Mouse (Mus musculus) kidney, postnatal 0 days (tissue): ENCODE measurements around the gene Rgs3. TPM values are rescaled to one million over a fixed set of nuclear protein-coding genes. Genes with fewer than 3 reads are reported as not detected.

Source experiments
- ATAC-seq: fragments of 200-750 bp; cut with Nextera tagmentation; replicated peaks from 2 replicates; pipeline ENCODE4 v1.8.0; 2017; ENCODE audit warnings: low read depth, moderate number of reproducible peaks, moderate TSS enrichment, moderate library complexity; ENCODE audit not compliant: low FRiP score
- DNase-seq: peaks from one replicate; pipeline ENCODE4 v3.0.0-alpha.2; 2016; ENCODE audit warnings: low spot score
- H3K27ac ChIP-seq: fragments of 300-500 bp; sonication (generic); 2 replicates; pipeline ENCODE4 v1.5.1; 2014; ENCODE audit warnings: mild to moderate bottlenecking
- H3K27me3 ChIP-seq: fragments of 300-500 bp; sonication (generic); 2 replicates; pipeline ENCODE4 v1.6.1; 2014; ENCODE audit warnings: low read length, mixed read lengths; ENCODE audit not compliant: insufficient read depth
- H3K36me3 ChIP-seq: fragments of 300-500 bp; sonication (generic); 2 replicates; pipeline ENCODE4 v1.6.1; 2014; ENCODE audit warnings: low read length, mixed read lengths; ENCODE audit not compliant: insufficient read depth
- H3K4me1 ChIP-seq: fragments of 300-500 bp; sonication (generic); replicated peaks from 2 replicates; pipeline ENCODE4 v1.6.1; 2014; ENCODE audit warnings: antibody characterized with exemption, low read length, mixed read lengths; ENCODE audit not compliant: insufficient read depth
- H3K4me2 ChIP-seq: fragments of 300-500 bp; sonication (generic); 2 replicates; pipeline ENCODE4 v1.6.1; 2014; ENCODE audit warnings: mild to moderate bottlenecking, low read length, moderate library complexity, mixed read lengths
- H3K4me3 ChIP-seq: fragments of 300-500 bp; sonication (generic); replicated peaks from 2 replicates; pipeline ENCODE4 v1.5.1; 2014; ENCODE audit warnings: low read depth, low read length
- H3K9ac ChIP-seq: fragments of 300-500 bp; sonication (generic); 2 replicates; pipeline ENCODE4 v1.6.1; 2014; ENCODE audit warnings: low read depth, low read length
- H3K9me3 ChIP-seq: fragments of 300-500 bp; sonication (generic); replicated peaks from 2 replicates; pipeline ENCODE4 v1.6.1; 2016; ENCODE audit warnings: low read length, inconsistent platforms, mixed read lengths
- CTCF ChIP-seq: IDR thresholded peaks from 2 replicates; pipeline ENCODE4 v1.5.1; 2016; ENCODE audit warnings: antibody characterized with exemption, low read depth, mild to moderate bottlenecking, moderate library complexity
- WGBS: fragments of 180-500 bp; shearing (Covaris S2); extraction: QIAGEN DNeasy Blood & Tissue Kit; methylation state at CpG from one replicate; pipeline ENCODE4 v1.1.7; 2014; 5-methylcytosine and 5-hydroxymethylcytosine counted together
- polyA plus RNA-seq: library from polyadenylated mRNA; unstranded; fragments of >200 nt; fragmentation: Nextera tagmentation; extraction: Ambion mirVana; gene quantifications from 2 replicates; pipeline ENCODE4 v1.2.1, GENCODE M21; 2015

Rgs3 gene
- polyA plus RNA-seq, 1 experiment from 2014 or later = 41.4 TPM

DNA sequence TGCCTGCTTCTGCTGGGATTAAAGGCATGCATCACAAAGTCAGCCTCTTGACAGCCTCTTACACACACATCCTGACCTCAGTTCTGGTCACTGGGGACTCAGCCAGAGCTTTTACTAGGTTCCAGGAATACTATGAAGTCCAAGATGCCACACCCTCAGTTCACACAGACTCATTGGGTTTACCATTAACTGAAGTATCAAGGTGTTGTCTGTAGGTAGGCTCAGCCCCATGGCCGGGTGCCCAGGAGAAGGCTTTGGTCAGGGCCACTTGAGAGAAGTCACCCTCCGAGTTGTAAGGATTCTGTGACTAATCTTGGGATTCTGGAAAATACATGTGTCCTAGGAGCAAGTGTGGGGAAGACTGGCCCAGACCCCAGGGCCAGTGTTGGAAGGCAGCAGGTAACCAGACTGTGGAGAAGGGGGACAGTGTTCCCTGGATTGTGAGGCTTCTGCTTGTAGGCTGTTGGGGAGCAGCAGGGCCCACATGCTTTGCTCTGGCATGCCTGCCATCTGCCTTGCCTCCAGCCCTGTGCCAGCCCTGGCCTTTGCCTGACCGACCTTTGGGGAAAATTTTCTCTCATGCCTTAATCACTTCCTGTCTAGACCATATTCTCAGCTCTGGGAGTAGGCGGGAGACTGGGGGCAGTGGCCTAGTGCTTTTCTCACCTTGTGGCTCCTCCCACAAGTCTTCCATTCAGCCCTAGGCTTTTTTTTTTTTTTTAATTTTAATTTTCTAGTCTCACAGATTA lies 78.4 kb downstream of the Rgs3 start:
- Histone ChIP-seq H3K36me3 (no peaks in the 10 kb centered on the region), H3K4me3 (no peak overlapping the region), H3K4me1 (peaks cover 22% of the 10 kb centered on the region; the same call in 1 of the 2 replicates), H3K9ac (no peak overlapping the region), H3K27ac (no peak overlapping the region), H3K4me2 (no peak overlapping the region), H3K9me3 (no peaks in the 10 kb centered on the region), H3K27me3 (no peaks in the 10 kb centered on the region)
- DNase-seq = no peak
- 70% methylated on average over 4 of the region's 4 CpGs for WGBS
- TF ChIP-seq CTCF = no peak
- no peak for ATAC-seq

DNA sequence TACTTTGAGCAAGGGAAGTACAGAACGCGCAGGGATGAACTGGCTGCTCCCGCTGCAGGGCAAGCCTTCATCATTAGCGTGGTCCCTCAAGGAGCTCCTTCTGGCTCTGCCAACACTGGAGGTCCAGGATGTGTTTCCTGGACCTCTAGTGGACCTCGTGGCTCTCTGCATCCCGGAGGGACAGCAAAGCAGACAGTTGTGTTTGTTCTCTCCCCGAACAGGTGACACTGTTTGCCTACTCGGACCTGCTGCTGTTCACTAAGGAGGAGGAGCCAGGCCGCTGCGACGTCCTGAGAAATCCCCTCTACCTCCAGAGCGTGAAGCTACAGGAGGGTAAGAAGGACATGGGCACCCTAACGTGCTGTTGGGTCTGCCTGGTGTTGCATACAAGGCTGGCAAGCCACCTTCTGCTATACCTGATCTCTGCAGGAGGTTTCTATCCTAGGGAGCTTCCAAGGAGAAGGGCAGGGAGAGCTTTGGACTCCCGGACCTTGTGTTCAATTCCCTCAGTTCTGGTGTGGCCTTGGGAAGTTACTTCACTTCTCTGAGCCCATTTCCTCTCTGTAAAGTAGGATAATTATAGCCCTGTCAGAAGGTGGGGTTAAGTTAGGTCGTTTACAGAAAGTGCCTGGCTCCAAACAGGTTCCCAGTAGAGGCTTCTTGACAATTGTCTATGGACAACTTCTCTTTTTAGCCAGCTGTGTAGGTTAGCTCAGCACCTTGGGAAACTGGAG lies 81.0 kb downstream of the Rgs3 start:
- H3K27ac ChIP-seq = peak overlapping the region; percentile 61; the same call in 1 of the 2 replicates
- no peak overlapping the region for H3K9ac ChIP-seq
- ATAC-seq (no peak), DNase-seq (peak; percentile 44)
- H3K27me3 ChIP-seq = no peaks in the 10 kb centered on the region
- H3K4me2 ChIP-seq = no peak overlapping the region
- H3K4me1 ChIP-seq = peaks cover 16% of the 10 kb centered on the region; the same call in 1 of the 2 replicates
- TF ChIP-seq CTCF = no peak; the same call in 1 of the 2 replicates
- no peaks in the 10 kb centered on the region for H3K9me3 ChIP-seq
- H3K36me3 ChIP-seq = no peaks in the 10 kb centered on the region
- H3K4me3 ChIP-seq = no peak overlapping the region
- WGBS = 67% methylated on average over 15 of the region's 15 CpGs

DNA sequence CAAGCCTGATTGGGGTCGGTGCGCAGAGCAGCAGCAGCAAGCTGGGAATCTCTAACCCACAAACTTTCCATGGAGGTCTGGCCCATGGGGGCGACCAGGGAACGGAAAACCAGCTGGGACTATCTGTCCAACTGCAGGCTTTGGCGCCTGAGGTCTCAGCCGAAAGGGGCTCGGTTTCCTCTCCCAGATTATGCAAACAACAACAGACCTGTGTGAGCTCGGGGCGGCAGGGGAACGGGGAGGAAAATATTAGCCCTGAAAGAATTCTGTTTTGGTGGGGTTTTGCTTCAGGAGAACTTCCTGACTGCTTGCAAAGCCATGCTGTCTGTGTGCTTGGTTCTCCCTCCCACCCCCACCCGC lies 81.6 kb downstream of the Rgs3 start:
- 36% methylated on average over 11 of the region's 11 CpGs for WGBS
- no peak for TF ChIP-seq CTCF
- DNase-seq = no peak

DNA sequence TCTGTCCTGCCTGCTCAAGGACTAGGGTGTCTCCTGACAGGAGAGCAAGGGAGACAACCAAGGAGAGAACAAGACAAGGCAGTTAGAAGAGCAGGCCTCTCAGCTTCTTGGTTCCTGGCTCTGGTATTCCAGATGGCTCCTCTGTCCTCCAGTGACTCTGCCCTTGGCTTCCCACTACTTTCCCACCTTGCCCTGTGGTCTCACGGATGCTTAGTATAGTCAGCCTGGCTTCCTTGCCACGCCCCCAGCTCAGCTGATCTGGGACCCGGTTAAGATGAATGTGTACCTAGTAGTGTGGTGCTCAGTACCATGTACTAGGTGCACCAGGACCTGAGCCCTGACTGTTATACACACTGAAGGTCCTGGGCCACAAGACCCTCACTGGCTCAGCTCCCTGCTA lies 82.0 kb downstream of the Rgs3 start:
- H3K27me3 ChIP-seq = no peaks in the 10 kb centered on the region
- 58% methylated on average over 3 of the region's 3 CpGs for WGBS
- peaks cover 16% of the 10 kb centered on the region; the same call in 1 of the 2 replicates for H3K4me1 ChIP-seq
- H3K9ac ChIP-seq = no peak overlapping the region
- no peak overlapping the region for H3K4me2 ChIP-seq
- H3K27ac ChIP-seq = peak overlapping the region; percentile 61
- H3K4me3 ChIP-seq = no peak overlapping the region
- no peak for TF ChIP-seq CTCF
- no peak for DNase-seq
- no peaks in the 10 kb centered on the region for H3K36me3 ChIP-seq
- no peaks in the 10 kb centered on the region for H3K9me3 ChIP-seq
- ATAC-seq = no peak

More for the DNA sequence above, 81.6 kb downstream of the Rgs3 start:
- Histone ChIP-seq H3K27me3 (no peaks in the 10 kb centered on the region), H3K9me3 (no peaks in the 10 kb centered on the region), H3K36me3 (no peaks in the 10 kb centered on the region), H3K27ac (peak overlapping the region; percentile 61), H3K4me3 (no peak overlapping the region), H3K9ac (no peak overlapping the region), H3K4me2 (no peak overlapping the region), H3K4me1 (peaks cover 16% of the 10 kb centered on the region; the same call in 1 of the 2 replicates)
- ATAC-seq = no peak

DNA sequence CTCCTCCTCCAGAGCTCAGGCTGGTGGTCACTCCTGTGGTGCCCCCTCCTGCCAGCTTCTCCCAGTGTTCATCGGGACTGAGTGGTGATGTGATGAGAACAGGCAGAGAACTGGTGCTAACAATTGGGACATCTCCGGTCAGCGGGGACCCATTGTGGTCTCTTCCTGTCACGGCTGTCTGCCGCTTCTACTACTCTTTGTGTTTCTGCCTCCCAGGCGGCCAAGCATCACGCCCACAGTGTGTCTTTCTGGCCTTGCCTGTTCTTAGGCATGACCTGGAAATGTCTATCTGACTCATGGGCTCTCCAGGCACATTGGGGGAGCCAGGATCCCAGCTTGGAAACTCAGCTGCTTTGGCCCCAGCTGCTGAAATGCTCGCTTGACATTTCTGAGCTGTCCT lies 83.8 kb downstream of the Rgs3 start:
- H3K4me1 ChIP-seq = peaks cover 16% of the 10 kb centered on the region; the same call in 1 of the 2 replicates
- 73% methylated on average over 8 of the region's 8 CpGs for WGBS
- ATAC-seq = no peak
- H3K4me2 ChIP-seq = no peak overlapping the region
- DNase-seq = peak; percentile 21
- no peaks in the 10 kb centered on the region for H3K27me3 ChIP-seq
- H3K4me3 ChIP-seq = no peak overlapping the region
- no peaks in the 10 kb centered on the region for H3K36me3 ChIP-seq
- H3K9ac ChIP-seq = no peak overlapping the region
- H3K9me3 ChIP-seq = no peaks in the 10 kb centered on the region
- TF ChIP-seq CTCF = no peak
- H3K27ac ChIP-seq = no peak overlapping the region

DNA sequence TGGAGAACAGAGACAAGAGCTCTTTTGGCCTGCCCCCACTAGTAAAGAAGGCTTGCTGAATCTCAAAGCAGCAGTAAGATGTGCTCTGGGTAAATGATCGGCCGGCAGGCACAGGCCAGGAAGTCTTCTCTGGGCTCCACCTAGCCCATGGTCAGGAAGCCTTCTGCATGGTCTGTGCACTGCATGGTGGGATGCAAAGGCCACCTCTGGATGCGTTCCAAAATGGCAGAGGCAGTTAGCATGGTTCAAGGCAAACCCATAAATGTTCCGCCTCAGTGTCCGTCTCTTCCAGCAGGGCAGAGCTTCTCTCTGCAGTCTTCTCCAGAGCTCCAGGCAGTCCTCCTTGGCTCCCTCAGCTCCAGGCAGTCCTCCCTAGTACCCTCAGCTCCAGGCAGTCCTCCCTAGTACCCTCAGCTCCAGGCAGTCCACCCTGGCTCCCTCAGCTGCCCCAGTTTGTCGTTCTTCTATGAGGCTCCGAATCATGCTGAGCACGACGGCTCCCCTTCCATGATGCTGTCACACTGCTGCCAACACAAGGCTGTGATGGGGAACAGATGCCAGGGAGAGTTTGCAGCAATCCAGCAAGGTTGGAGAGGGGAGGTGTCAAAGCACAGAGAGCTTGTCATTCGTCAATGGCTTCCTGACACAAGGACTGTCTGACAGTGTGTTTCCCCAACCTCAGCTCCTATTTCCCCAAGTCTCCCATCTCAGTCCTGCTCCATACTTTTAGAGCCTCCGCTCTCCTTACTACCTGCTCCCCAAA lies 84.6 kb downstream of the Rgs3 start:
- Histone ChIP-seq H3K4me2 (no peak overlapping the region), H3K4me3 (no peak overlapping the region), H3K27ac (no peak overlapping the region), H3K4me1 (peaks cover 16% of the 10 kb centered on the region; the same call in 1 of the 2 replicates), H3K9ac (no peak overlapping the region), H3K36me3 (no peaks in the 10 kb centered on the region), H3K9me3 (no peaks in the 10 kb centered on the region), H3K27me3 (no peaks in the 10 kb centered on the region)
- DNase-seq (peak; percentile 32), ATAC-seq (no peak)
- no peak for TF ChIP-seq CTCF
- 60% methylated on average over 11 of the region's 11 CpGs for WGBS
